Mouse (Mus musculus): ENCODE measurements around the gene Trp53. TPM values are rescaled to one million over a fixed set of nuclear protein-coding genes. Genes with fewer than 3 reads are reported as not detected.

Gene Trp53
- polyA plus RNA-seq, 1 experiment: 93.6 TPM

DNA sequence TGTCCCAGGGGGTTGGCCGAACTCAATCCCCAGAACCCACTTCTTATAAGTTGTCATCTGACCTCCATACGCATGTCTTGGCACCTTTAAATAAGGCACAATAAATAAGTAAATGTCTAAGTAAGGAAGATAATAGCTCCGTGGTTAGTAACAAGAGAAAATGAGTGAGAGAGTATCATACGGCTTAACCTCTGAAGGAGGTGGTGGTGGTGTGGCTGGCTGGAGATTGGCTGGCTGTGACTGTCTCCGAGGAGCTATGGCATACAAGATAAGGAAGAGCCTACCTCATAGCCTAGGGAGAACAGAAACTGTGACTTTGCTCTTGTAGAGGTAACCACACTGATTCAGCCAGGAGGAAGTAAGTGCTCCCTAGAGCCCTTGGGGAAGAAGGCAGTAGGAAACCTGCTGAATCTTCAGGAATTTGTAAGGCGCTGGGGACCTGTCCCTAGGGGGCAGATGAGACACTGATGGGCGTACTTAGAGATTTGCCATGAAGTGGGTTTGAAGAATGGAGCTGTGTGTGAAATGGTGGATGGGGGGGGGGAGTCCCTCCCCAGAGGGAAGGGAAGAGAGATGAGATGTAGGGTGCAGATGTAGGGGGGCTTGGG lies 5.7 kb downstream of the Trp53 start:
- no peak for TF ChIP-seq POLR2A (IDR thresholded peaks at IDR 0.05; ENCODE audit: borderline replicate concordance, extremely low read depth, insufficient read depth, insufficient read length, poor library complexity, severe bottlenecking)
- no peak for TF ChIP-seq CTCF (IDR thresholded peaks at IDR 0.05; ENCODE audit: borderline replicate concordance, extremely low read depth, insufficient read depth, insufficient read length)
- no peak for DNase-seq (ENCODE audit: low read depth)

DNA sequence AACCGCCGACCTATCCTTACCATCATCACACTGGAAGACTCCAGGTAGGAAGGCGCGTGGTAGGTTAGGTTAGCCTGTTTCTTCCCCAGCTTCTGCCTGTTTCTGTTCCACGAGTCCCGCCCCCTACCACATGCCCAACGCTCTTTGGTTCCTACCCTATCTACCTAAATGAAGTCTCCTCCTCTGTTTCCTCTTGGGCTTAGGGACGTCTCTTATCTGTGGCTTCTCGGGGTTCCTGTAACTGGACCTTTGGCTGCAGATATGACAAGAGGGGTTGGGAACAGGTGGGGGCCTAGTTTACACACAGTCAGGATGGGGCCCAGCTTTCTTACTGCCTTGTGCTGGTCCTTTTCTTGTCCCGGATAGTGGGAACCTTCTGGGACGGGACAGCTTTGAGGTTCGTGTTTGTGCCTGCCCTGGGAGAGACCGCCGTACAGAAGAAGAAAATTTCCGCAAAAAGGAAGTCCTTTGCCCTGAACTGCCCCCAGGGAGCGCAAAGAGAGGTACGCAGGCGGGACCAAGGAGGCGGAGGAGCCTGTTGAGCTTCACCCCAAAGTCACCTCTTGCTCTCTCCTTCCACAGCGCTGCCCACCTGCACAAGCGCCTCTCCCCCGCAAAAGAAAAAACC lies 9.2 kb downstream of the Trp53 start:
- TF ChIP-seq CTCF (IDR thresholded peaks at IDR 0.05; ENCODE audit: borderline replicate concordance, extremely low read depth, insufficient read depth, insufficient read length) (no peak), POLR2A (IDR thresholded peaks at IDR 0.05; ENCODE audit: borderline replicate concordance, extremely low read depth, insufficient read depth, insufficient read length, poor library complexity, severe bottlenecking) (no peak)

GRCm38 (mm10) chr11:69590622-69591021 lies 10.5 kb downstream of the Trp53 start:
- no peak for DNase-seq (ENCODE audit: low read depth)
- TF ChIP-seq CTCF (IDR thresholded peaks at IDR 0.05; ENCODE audit: borderline replicate concordance, extremely low read depth, insufficient read depth, insufficient read length) (no peak), POLR2A (IDR thresholded peaks at IDR 0.05; ENCODE audit: borderline replicate concordance, extremely low read depth, insufficient read depth, insufficient read length, poor library complexity, severe bottlenecking) (no peak)

More for the DNA sequence above, 9.2 kb downstream of the Trp53 start:
- no peak for DNase-seq (ENCODE audit: low read depth)

DNA sequence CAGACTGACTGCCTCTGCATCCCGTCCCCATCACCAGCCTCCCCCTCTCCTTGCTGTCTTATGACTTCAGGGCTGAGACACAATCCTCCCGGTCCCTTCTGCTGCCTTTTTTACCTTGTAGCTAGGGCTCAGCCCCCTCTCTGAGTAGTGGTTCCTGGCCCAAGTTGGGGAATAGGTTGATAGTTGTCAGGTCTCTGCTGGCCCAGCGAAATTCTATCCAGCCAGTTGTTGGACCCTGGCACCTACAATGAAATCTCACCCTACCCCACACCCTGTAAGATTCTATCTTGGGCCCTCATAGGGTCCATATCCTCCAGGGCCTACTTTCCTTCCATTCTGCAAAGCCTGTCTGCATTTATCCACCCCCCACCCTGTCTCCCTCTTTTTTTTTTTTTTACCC lies 11.3 kb downstream of the Trp53 start:
- TF ChIP-seq CTCF (IDR thresholded peaks at IDR 0.05; ENCODE audit: borderline replicate concordance, extremely low read depth, insufficient read depth, insufficient read length) (no peak), POLR2A (IDR thresholded peaks at IDR 0.05; ENCODE audit: borderline replicate concordance, extremely low read depth, insufficient read depth, insufficient read length, poor library complexity, severe bottlenecking) (no peak)
- no peak for DNase-seq (ENCODE audit: low read depth)

GRCm38 (mm10) chr11:69591899-69592637 lies 11.9 kb downstream of the Trp53 start:
- peak; percentile 89 for DNase-seq (ENCODE audit: low read depth)
- no peak for TF ChIP-seq CTCF (IDR thresholded peaks at IDR 0.05; ENCODE audit: borderline replicate concordance, extremely low read depth, insufficient read depth, insufficient read length)
- TF ChIP-seq POLR2A (IDR thresholded peaks at IDR 0.05; ENCODE audit: borderline replicate concordance, extremely low read depth, insufficient read depth, insufficient read length, poor library complexity, severe bottlenecking): no peak

GRCm38 (mm10) chr11:69592799-69593198 lies 12.6 kb downstream of the Trp53 start:
- TF ChIP-seq POLR2A (IDR thresholded peaks at IDR 0.05; ENCODE audit: borderline replicate concordance, extremely low read depth, insufficient read depth, insufficient read length, poor library complexity, severe bottlenecking) (no peak), CTCF (IDR thresholded peaks at IDR 0.05; ENCODE audit: borderline replicate concordance, extremely low read depth, insufficient read depth, insufficient read length) (no peak)
- no peak for DNase-seq (ENCODE audit: low read depth)

DNA sequence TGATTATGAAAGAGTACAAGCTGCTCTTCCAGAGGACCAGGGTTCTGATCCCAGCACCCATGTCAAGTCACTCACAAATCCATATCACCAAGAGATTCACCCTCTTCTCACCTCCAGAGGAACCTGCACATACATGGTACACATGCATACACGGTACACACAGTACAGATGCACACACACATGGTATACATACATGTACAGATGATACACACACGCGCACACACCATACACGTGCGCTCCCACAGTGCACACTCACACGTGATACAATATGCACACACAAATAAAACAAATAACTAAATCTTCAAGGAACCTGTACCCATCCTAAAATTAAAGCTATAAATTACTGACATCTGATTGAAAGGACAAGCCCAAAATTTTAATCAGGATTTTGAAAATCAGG lies 14.7 kb downstream of the Trp53 start:
- TF ChIP-seq CTCF (IDR thresholded peaks at IDR 0.05; ENCODE audit: borderline replicate concordance, extremely low read depth, insufficient read depth, insufficient read length) (no peak), POLR2A (IDR thresholded peaks at IDR 0.05; ENCODE audit: borderline replicate concordance, extremely low read depth, insufficient read depth, insufficient read length, poor library complexity, severe bottlenecking) (no peak)
- DNase-seq (ENCODE audit: low read depth): no peak

DNA sequence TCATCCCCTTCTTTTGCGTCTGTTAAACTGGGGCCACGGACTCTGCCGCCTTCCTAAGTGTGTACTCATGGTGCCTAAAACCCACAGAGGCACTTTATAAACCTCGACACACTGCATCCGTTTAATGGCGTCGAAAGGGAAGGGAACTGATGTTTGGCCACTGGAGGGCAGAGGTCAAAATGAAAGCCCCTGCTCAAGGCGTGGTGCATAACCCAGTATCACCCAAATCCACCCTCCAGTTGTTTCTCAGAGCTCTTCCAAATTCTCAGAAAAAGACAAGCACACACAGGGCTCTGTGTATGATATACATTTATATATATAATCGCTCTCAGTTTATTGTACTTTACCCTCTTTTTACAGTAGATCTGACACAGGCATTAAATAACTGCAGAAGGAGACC lies 19.3 kb downstream of the Trp53 start:
- DNase-seq (ENCODE audit: low read depth): no peak
- TF ChIP-seq CTCF (IDR thresholded peaks at IDR 0.05; ENCODE audit: borderline replicate concordance, extremely low read depth, insufficient read depth, insufficient read length) (no peak), POLR2A (IDR thresholded peaks at IDR 0.05; ENCODE audit: borderline replicate concordance, extremely low read depth, insufficient read depth, insufficient read length, poor library complexity, severe bottlenecking) (no peak)

DNA sequence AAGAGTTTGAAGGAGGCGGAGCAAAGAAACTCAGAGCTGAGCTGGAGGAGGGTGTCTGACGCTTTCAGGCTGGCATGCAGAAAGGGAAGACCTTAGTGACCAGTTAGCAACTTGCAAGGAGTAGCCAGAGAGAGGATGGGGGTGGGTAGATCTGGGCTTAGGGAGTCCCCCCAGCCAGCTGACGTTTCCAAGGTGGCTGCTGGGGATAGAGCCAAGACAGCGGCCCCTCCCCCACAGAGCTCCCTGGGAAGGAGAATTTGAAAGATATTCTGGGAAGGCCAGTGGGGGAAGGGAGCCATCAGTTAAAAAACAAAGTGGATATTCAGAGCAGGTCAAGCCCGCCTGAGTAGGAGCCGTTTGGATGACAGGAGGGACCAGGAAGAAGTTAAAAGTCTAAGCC lies 19.9 kb downstream of the Trp53 start:
- no peak for TF ChIP-seq POLR2A (IDR thresholded peaks at IDR 0.05; ENCODE audit: borderline replicate concordance, extremely low read depth, insufficient read depth, insufficient read length, poor library complexity, severe bottlenecking)
- no peak for TF ChIP-seq CTCF (IDR thresholded peaks at IDR 0.05; ENCODE audit: borderline replicate concordance, extremely low read depth, insufficient read depth, insufficient read length)
- DNase-seq (ENCODE audit: low read depth): peak; percentile 85

- TF ChIP-seq POLR2A (IDR thresholded peaks at IDR 0.05; ENCODE audit: borderline replicate concordance, extremely low read depth, insufficient read depth, insufficient read length, poor library complexity, severe bottlenecking) (no peak), CTCF (IDR thresholded peaks at IDR 0.05; ENCODE audit: borderline replicate concordance, extremely low read depth, insufficient read depth, insufficient read length) (no peak)
- no peak for DNase-seq (ENCODE audit: low read depth)
Measured at GRCm38 (mm10) chr11:69601768-69602167, 21.6 kb downstream of the Trp53 start.

- DNase-seq (ENCODE audit: low read depth): no peak
- TF ChIP-seq POLR2A (IDR thresholded peaks at IDR 0.05; ENCODE audit: borderline replicate concordance, extremely low read depth, insufficient read depth, insufficient read length, poor library complexity, severe bottlenecking) (no peak), CTCF (IDR thresholded peaks at IDR 0.05; ENCODE audit: borderline replicate concordance, extremely low read depth, insufficient read depth, insufficient read length) (no peak)
Measured at GRCm38 (mm10) chr11:69603516-69603915, 23.4 kb downstream of the Trp53 start.

All from brain, embryonic 14.5 days (tissue).